26 mouse cellular contexts compared by ENCODE assay signal in genomic region chr4:138524769-138525168, GRCm38 (mm10).
DNase-seq lines count a peak whose midpoint lies in the region; ATAC-seq and TF ChIP-seq lines count a peak whose summit lies in the region.
"Had no signal": no experiment of that assay in that cellular context is flagged by ENCODE, and none has a peak within 500 bp of the region (broad histone marks: within the 10 kb centered on the region; RNA-seq: fewer than 3 reads in every experiment).

No protein-coding gene starts in this region.

- no peak for TF ChIP-seq POLR2A in kidney, adult 2 months (IDR thresholded peaks at IDR 0.05; ENCODE audit: low read depth, low read length)

- intact Hi-C loops in left cerebral cortex, adult 2 months (cut with DNase I): loop anchor here (2.0 kb wide), 1 partner anchor 24 kb away; no protein-coding TSS in a partner anchor

- H3K27ac ChIP-seq in kidney, adult 2 months (ENCODE audit: insufficient read depth, low read depth, low read length): no peak overlapping the region
- peak overlapping the region; percentile 92 for H3K27ac ChIP-seq in left cerebral cortex, adult 2 months
- H3K27ac ChIP-seq: embryonic facial prominence, embryonic 12.5 days; forebrain, embryonic 12.5 days; heart, embryonic 10.5 days; limb, embryonic 13.5 days; liver, embryonic 12.5 days; midbrain, embryonic 12.5 days had no signal

- TF ChIP-seq CTCF in kidney, adult 2 months (conservative IDR thresholded peaks at IDR 0.05; ENCODE audit: insufficient read depth, insufficient read length, low read depth, low read length): no peak
- TF ChIP-seq CTCF in left cerebral cortex, adult 2 months (IDR thresholded peaks at IDR 0.05): no peak

- ATAC-seq in frontal cortex, adult (ENCODE audit: low TSS enrichment): peak; percentile 47
- ATAC-seq in hematopoietic stem cell, adult 5-6 weeks (replicated peaks in 1 of 2; ENCODE audit: insufficient read depth in 1 of 2, low FRiP score in 2 of 2, low TSS enrichment in 1 of 2, low read depth in 1 of 2, poor library complexity in 2 of 2, severe bottlenecking in 2 of 2): peak; percentile 32; a peak in 2 of 4 replicates
- no peak for ATAC-seq in granulocyte monocyte progenitor cell, adult 5-6 weeks (replicated peaks; ENCODE audit: poor library complexity, severe bottlenecking)
- ATAC-seq: liver, embryonic 12.5 days; Patski had no signal

- H3K4me1 ChIP-seq in kidney, adult 2 months (ENCODE audit: control insufficient read depth, insufficient read depth, low read length): no peaks in the 10 kb centered on the region
- H3K4me1 ChIP-seq: limb, embryonic 13.5 days; liver, embryonic 12.5 days had no signal

- H3K4me3 ChIP-seq in kidney, adult 2 months (ENCODE audit: insufficient read depth, low read depth, low read length): no peak overlapping the region
- H3K4me3 ChIP-seq in left cerebral cortex, adult 2 months: no peak overlapping the region
- H3K4me3 ChIP-seq: embryonic facial prominence, embryonic 12.5 days; erythroblast, embryonic 14.5 days; forebrain, embryonic 12.5 days; heart, embryonic 10.5 days; hindbrain, embryonic 13.5 days; limb, embryonic 13.5 days; liver, embryonic 12.5 days; midbrain, embryonic 12.5 days had no signal

- H3K36me3 ChIP-seq in kidney, adult 2 months (ENCODE audit: control insufficient read depth, insufficient read depth, low read length): no peaks in the 10 kb centered on the region
- H3K36me3 ChIP-seq: embryonic facial prominence, embryonic 12.5 days; forebrain, embryonic 12.5 days; G1E; heart, embryonic 10.5 days; hindbrain, embryonic 13.5 days; limb, embryonic 13.5 days; liver, embryonic 12.5 days; midbrain, embryonic 12.5 days had no signal

- no peaks in the 10 kb centered on the region for H3K27me3 ChIP-seq in kidney, adult 2 months (replicated peaks; ENCODE audit: control insufficient read depth, insufficient read depth, low read length)
- H3K27me3 ChIP-seq: embryonic facial prominence, embryonic 12.5 days; Patski had no signal

- DNase-seq in frontal cortex, adult 2 months (ENCODE audit: extremely low spot score in 1 of 2, low spot score in 1 of 2): no peak
- peak; percentile 41 for DNase-seq in kidney, adult 2 months
- no peak for DNase-seq in kidney, adult 11 months
- no peak for DNase-seq in left cerebral cortex, adult 2 months (ENCODE audit: extremely low spot score in 1 of 2, low spot score in 2 of 2)
- DNase-seq in left cerebral cortex, adult 8-10 months (ENCODE audit: low spot score in 2 of 2): no peak
- DNase-seq: adrenal gland, adult 2 months; B cell, adult 2 months; gastrocnemius, postnatal 10 days; heart, postnatal 10 days; lung, adult 18-20 months; lung, postnatal 14 days; right cerebral cortex, postnatal 14 days; thymus, postnatal 14 days had no signal

- 78% methylated on average over 9 of the region's 9 CpGs for WGBS in kidney, adult 2 months
